Mouse (Mus musculus) frontal cortex, adult (tissue): ENCODE measurements around the gene Kat2b.
A peak's percentile ranks its signal among the peaks of the same experiment; 100 is the strongest.
"Not testable (repeated sequence)": the region's sequence is repeated elsewhere in the genome, so short reads cannot be mapped to it uniquely, and the experiment has no call there.

ENCODE experiments used
- ATAC-seq: cut with Nextera tagmentation; 2 replicates; pipeline ENCODE4 v1.9.2; 2017; ENCODE audit warnings: mild to moderate bottlenecking, moderate library complexity, mixed read lengths; ENCODE audit not compliant: low TSS enrichment

Kat2b gene

DNA sequence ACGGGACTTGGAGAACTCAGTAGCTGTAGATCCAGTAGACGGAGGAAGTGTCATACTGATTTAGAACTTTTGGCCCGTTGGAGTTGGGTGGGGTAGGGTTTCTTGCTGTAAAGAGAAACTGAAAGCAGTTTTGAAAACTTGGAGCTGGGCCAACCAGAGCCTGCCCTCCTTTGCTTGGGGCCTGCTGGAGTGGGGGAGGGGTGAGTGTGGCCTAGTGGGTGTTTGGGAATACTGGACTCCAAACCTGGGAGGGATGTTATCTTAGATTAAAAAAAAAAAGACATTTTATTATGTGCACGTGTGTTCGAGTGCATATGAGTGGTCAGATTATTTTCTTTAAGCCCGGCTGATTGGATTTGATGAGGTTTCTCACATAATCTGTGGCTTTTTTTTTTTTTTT, 3.2 kb downstream of the Kat2b start:
- ATAC-seq, result no peak

GRCm38 (mm10) chr17:53570361-53570875, 3.8 kb downstream of the Kat2b start:
- ATAC-seq, result no peak

DNA sequence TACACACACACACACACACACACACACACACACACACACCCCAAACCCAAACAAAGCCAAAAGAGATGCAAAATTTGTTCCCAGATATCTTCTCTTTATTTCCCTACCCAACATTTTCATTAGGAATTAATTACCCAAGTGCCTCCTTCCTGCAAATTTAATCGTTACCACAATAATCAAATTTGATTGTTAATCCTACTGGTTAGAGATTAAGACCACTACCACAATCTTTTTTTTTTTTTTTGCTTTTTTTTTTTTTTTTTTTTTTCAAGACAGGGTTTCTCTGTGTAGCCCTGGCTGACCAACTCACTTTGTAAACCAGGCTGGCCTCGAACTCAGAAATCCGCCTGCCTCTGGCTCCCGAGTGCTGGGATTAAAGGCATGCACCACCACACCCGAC, 4.3 kb downstream of the Kat2b start:
- not testable (repeated sequence) for ATAC-seq

DNA sequence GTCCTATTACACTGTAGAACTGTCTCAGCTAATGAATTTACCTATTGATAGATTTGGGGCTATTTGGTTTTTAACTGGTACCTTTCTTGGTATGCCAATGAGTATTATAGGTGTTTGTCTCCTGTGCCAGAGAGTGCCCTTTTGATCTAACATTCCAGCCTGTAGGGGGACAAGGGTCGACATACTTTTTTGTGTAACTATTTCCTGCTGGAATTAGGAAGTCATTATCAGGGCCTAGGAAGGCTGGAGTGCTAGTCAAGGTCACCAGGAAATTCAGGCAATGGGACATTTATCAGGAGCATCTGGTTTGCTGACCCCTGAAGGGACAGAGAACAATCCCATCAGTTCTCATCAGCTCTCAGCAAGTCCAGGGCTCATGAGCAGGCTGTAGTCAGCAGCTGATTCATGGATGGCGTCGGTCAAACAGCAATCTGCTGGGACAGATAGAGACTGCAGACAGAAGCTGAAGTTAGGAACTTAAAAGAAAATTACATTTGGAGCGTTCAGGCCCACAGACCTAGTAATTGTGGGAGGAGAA, 6.4 kb downstream of the Kat2b start:
- no peak for ATAC-seq

- no peak for ATAC-seq
Measured at GRCm38 (mm10) chr17:53577151-53577550, 10.5 kb downstream of the Kat2b start.

DNA sequence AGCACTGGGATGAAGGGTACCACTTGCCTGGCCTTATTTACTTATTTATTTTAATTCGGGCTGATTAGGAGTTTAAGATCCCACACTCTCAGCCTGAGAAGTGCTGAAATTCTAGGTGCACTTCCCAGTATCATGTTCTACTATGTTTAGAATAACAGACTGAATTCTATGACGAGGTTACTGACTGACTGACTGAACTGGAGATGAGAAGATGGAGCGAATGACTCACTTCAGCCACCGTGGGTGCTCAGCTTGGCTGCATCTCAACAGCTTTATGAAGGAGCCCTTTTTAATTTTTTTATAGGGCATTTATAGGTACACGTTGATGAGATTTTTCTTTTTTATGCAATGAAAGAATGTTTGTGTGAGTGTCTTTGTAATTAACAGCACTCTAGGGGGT, 11.1 kb downstream of the Kat2b start:
- no peak for ATAC-seq

- no peak for ATAC-seq
Measured at GRCm38 (mm10) chr17:53578249-53578648, 11.6 kb downstream of the Kat2b start.

DNA sequence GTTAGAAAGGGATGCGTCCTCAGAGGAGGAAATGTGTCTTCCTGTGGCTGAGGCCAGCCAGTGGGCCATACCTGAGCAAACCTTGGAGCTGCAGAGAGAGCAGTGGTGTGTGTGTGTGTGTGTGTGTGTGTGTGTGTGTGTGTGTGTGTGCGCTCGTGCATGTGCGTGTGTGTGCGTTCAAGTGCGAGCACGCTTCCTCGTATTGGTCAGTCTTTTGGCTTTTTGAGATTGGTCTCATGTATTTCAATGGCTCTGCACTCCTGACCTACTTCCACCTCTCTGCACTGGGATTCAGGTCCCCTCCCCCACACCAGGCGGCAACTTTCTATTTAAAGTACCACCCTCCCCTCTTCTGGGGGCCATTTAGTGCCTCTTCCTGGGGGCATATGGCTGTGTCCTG, 12.1 kb downstream of the Kat2b start:
- no peak for ATAC-seq

DNA sequence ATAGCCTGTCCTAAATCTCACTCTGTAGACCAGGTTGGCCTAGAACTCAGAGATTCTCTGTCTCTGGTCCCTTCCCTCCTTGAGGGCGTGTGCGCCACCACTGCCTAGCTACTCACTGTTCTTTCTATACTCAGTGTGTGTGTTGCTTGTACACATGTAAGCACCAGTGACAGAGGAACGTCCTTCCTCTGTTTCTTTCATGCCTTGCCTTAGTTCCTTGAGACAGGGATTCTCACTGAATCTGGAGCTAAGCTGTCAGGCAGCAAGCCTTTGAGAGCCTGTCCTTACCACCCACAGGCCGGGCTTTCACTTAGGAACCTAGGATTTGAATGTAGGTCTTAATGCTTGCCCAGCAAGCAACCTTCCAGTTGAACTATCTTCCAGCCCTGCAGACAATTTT, 13.0 kb downstream of the Kat2b start:
- ATAC-seq, result no peak

- ATAC-seq, result no peak
Measured at GRCm38 (mm10) chr17:53580237-53580636, 13.6 kb downstream of the Kat2b start.

DNA sequence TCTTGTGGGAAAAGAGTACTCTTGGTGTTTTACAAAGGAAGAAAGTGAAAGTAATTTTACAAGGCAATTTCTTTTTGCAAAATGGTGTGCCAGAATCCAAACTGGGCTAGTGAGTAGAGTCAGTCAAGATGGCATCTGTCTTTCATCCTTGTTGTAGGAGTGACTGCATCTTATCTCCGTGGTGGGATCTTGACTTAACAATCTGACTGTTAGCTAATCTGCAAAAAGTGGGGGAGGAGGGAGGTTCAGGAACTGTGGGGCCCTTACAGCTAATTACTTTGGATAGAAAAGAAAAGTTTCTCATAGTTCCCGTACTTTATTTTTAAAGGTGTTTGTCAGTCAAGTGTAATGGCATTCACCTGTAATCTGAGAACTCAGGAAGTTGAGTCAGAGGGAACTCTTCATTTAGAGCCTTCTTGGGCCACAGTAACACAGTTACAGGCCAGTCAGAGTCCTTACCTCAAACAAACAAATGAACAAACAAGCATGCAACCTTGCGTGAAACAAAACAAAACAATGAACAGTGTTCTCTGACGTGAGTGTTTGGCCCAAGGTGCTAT, 15.4 kb downstream of the Kat2b start:
- ATAC-seq, result no peak

DNA sequence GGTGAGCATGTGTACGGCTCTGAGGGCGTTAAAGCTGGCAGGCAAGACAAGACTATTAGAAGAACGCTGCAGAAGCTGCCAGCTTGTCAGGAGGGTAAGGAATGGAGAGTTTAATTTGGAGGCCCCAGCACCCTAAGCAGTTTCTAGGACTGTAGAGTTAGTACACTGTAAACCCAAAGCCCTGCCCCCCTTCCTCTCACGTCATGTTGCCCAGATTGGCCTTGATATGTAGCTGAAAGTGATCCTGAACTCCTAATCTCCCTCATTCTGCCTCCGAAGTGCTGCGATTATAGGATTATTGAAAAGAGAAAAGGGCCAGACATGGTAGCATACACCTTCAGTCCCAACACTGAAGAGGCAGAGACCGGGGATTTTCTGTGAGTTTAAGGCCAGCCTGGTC, 16.1 kb downstream of the Kat2b start:
- ATAC-seq, result no peak

DNA sequence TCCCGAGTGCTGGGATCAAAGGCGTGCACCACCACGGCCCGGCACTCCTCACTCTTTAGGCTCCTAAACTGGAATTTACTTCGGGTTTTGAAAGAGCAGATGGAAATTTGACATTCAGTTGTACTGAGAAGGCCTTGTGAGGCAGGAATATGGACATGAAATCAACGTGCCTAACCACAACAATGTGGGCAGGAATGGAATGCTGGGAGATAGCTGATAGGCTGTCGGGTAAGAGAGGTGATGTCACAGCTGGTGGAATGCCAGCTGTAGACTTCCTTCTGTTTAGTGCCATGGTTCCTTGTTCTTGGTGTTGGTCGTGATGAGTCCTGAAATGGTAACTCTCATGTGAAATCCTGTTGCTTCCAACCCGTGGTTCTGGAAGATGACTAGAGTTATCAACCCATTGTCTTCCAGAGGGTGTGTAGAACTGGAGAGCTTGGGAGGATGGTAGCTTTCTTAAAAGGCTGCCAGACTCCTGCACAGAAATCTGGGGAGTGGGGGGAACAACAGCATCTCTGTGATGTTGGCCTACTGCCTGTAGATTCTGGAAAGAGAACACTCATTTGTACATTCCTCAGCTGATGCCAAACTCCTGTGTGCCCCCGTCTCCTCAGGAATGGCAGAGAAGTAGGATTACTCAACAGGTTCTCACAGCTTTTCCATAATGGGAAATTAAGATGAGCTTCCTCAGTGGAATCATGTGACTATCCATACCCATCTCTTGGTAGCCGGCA, 17.4 kb downstream of the Kat2b start:
- no peak for ATAC-seq

DNA sequence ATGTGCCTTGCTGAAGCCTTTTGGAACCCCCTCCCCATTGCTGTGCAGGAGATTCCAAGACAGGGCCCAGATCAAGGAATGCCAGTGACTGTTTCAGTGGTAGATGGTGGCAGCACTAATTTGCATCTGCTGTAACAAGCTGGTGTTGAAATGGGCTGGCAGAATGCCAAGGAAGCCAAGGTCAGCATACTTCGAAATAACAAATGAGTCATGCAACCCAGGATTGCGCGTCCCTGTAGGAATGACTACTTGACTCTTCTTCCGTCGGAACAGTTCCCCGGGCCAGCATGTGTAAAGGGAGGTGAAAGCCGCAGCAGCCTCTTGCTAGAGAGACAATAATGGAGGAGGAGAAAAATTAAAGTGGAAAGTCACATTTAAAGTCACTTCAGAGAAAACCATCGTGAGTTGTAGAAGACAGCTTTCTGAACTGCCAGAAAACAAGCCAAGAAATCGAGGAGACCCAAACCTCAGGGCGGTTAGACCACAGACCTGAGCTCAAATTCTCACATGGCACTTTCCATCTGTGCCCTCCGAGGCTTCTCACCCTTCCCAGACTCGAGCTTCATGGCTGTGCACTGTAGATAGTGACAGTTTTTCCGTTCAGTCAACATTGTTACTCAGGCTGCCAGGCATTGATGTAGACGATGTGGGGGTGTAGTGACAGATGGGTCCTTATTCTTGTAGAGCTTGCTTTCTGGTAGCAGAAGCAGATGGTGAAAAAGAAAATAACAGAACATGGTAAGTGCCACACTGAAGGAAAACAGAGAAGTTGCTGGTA, 20.6 kb downstream of the Kat2b start:
- ATAC-seq, result peak; percentile 97

- ATAC-seq, result no peak
Measured at GRCm38 (mm10) chr17:53588097-53588855, 21.6 kb downstream of the Kat2b start.

DNA sequence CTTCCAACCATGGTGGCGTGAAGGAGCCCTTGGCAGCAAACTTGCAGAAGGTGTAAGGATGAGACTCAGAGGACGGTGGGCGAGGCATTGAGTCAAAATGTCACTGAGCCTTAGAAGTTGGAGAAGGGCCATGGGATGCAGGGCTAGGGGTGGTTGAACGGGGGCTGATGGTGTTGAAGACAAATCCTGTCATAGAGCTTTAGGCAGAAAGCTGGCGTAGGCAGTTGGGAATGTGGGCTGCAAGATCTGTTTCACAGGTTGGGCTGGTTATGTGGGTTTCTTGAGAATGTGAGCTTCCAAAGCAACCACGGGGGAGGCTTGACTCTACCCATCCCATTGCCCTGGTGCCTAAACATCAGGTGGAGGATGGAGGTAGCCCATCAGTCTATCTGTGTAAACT, 23.4 kb downstream of the Kat2b start:
- ATAC-seq, result peak; percentile 45; the same call in 1 of the 2 replicates

DNA sequence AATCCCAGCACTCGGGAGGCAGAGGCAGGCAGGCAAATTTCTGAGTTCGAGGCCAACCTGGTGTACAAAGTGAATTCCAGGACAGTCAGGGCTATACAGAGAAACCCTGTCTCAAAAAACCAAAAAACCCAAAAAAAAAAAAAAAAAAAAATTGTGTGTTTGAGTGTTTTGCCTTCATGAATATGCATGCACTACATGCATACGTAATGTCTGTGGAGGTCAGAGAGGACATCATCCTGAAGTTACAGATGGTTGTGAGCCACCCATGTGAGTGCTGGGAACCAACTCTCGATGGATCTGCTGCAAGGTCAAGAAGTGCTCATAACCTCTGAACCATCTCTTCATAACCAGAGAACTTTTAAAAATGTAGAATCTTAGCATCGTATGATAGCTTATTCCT, 25.2 kb downstream of the Kat2b start:
- ATAC-seq, result no peak

DNA sequence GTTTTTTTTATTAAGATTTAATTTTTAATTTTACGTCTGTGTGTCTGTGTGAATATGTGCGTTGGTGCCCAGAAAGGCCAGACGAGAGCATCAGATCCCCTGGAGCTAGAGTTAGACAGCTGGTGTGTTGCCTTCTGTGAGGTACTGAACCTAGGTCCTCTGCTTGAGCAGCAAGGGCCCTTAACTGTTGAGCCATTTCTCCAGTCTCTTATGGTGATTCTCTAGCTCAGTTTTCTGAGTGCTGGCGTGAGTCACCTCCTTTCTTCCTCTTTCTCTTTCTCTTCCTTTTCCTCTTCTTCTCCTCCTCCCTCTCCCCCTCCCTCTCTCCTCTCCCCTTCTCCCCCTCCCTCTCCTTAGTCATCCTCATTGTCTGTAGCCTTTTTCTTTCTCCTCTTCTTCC, 27.9 kb downstream of the Kat2b start:
- no peak for ATAC-seq

DNA sequence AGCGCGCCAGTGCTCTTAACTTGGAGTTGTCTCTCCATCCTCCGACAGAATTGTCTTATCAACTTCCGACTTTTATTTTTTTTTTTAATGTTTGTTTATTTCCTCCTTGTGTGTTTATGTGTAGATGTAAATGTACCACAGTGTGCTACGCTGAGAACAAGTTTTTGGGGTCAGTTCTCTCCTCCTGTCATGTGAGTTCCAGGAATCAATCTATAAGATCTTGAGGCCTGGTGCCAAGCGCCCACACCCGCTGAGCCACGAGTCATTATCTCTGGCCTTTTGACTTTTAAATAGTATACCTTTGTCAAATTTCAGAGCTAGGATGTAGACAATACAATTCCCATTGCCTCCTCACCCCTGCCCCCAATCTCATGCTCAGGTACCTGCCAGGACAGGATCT, 28.9 kb downstream of the Kat2b start:
- ATAC-seq, result no peak

- ATAC-seq, result peak; percentile 77
Measured at GRCm38 (mm10) chr17:53596314-53596882, 29.7 kb downstream of the Kat2b start.
